Mouse (Mus musculus): ENCODE results near the gene Hddc3.
"Not testable (repeated sequence)": the region's sequence is repeated elsewhere in the genome, so short reads cannot be mapped to it uniquely, and the experiment has no call there.

The Hddc3 gene

DNA sequence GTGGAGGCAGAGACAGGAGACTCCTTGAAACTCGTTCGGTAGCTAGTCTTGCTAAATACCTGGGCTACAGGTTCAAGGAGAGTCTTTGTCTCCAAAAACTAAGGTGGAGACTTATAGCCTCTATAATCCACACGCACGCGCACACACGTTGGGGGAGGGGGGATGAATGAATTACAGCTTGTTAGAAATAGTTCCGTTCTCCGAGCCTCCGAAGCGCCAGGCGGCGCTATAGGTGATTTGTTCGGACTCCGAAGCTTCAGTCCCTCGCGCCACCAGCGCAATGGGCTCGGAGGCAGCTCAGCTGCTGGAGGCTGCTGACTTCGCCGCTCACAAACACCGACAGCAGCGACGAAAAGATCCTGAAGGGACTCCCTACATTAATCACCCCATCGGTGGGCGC is at the start of gene Hddc3:
Hddc3 (plus strand) TSS at position 247 of the 400 bp plus-strand sequence.
- peak; percentile 99 for DNase-seq (ENCODE audit: low read depth)

GRCm38 (mm10) chr7:80294062-80294763 is 48.7 kb upstream of the Hddc3 start, which contains the start of gene Prc1:
Gene Prc1 (plus strand): TSS chr7:80294450.
- peak; percentile 99 for DNase-seq (ENCODE audit: low read depth)

GRCm38 (mm10) chr7:80294764-80295648 is 47.9 kb upstream of the Hddc3 start:
- no peak for DNase-seq (ENCODE audit: low read depth)

- DNase-seq (ENCODE audit: low read depth): no peak
These were observed 46.4 kb upstream of the Hddc3 start for GRCm38 (mm10) chr7:80296462-80296861.

- DNase-seq (ENCODE audit: low read depth): no peak
These were observed 45.9 kb upstream of the Hddc3 start for GRCm38 (mm10) chr7:80297041-80297440.

- peak; percentile 57 for DNase-seq (ENCODE audit: low read depth)
These were observed 44.1 kb upstream of the Hddc3 start for GRCm38 (mm10) chr7:80298754-80299153.

DNA sequence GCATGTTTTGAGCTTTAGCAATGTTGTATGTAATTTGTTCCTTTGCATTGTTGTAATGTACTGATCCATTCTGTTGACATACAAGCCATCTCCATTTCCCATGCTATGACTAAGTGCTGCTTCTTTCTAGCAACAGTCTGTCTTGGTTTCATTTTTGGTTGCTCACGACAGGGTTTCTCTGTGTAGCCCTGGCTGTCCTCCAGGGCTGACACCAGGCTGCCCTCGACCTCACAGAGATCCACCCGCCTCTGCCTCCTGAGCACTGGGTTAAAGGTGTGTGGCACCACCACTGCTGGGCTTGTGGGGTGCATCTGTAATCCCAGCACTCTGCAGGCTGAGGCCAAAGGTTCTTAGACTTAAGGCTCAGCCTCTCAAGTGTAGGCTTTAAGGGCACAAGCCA is 43.3 kb upstream of the Hddc3 start:
- peak; percentile 74 for DNase-seq (ENCODE audit: low read depth)

DNA sequence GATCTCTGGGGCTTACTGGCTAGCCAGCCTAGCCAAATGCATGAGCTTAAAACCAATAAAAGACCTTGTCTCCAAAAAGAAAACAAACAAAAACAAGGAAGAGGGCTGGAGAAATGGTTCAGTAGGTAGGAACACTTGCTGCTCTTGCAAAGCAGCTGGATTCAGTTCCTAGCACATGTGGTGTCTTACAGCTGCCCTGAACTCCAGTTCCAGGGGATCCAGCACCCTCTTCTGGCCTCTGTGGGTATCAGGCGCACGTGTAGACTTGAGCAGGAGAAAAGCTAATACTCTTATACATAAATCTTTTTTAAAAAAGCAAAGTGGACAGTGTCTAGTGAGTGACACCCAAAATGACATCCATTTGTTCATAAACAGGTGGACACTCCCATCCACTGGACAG is 41.4 kb upstream of the Hddc3 start:
- peak; percentile 51 for DNase-seq (ENCODE audit: low read depth)

- no peak for DNase-seq (ENCODE audit: low read depth)
These were observed 35.1 kb upstream of the Hddc3 start for GRCm38 (mm10) chr7:80307766-80308165.

DNA sequence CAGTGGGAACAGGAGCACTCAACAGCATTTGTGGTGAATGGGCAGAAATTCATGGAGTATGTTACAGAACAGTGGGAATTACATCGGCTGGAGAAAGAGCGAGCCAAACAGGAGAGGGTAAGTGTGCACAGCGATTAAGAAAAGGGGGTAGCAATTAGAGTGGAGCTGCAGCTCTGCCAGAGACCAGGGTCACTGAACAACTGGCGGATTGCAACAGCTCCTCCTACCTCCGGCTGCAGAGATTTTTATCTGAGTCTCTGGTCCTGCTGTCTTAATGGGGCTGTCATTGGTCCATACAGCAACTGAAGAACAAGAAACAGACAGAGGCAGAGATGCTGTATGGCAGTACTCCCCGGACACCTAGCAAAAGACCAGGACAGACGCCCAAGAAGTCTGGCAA is 32.1 kb upstream of the Hddc3 start:
- DNase-seq (ENCODE audit: low read depth): no peak

DNA sequence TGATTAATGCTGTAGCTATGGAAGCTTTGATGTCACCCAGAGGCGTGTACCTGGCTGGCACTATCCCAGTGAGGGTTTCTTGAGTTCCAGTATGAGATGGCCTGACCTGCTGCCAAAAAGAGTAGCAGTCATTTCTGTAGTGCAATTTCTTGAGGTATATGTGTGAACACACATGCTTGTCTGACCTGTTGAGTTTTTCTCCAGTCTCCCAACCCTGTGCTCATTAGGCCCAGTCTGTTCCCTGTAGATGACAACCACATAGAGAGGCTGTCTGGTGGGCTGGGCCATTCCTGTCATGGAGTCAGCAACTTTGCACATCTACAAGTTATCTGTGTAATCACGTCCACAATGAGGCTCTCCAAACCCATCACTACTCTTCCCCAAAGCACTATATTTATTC is 27.2 kb upstream of the Hddc3 start:
- DNase-seq (ENCODE audit: low read depth): no peak

- DNase-seq (ENCODE audit: low read depth): no peak
These were observed 25.3 kb upstream of the Hddc3 start for GRCm38 (mm10) chr7:80317439-80318115.

DNA sequence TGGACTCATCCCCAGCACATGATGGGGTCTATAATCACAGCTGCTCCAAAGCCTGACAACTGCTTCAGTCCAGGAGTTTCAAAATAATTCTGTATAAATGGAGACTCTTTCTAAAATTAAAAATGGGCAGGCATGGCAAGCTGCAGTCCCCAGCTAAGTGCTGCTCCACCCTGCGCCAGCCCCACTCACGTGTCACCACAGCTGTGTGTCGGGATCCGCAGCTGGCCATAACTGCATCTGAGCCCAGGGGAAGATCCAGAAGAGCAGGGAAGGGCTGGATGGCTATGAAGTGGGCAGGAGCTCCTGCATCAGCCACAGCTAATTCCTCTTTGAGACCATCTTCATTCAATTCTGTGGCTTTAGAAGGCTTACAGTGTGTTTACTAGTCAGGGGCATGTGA is 24.2 kb upstream of the Hddc3 start:
- no peak for DNase-seq (ENCODE audit: low read depth)

DNA sequence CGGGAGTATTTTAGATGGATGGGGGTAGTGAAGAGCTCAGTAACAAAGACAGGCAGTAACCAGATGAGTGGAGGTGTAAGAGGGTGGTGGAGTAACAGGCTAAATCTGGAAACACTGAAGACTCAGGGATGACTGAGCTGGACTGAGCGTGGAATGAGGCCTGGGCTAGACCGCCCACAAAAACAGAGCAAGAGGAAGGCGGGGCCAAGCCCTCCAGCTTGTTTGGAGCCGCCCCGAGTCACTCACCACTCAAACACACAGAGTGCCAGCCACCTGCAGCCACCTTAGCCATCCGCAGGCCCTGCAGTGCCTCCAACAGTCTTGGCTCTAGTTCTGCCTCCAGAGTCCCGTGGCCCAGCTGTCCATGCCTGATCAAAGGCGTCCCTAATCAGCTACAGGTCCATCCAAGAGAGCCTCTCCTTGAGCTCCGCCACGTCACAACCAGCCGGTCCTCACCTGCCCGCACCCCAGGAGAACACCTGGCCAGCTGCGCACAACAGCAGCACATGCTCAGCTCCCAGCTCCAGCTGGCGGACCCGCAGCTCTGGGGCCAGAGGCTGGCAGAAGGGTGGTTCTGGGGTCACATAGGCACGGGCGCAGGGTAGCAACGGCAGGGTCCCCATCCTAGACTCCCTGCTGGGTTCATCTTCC is 22.9 kb upstream of the Hddc3 start:
- DNase-seq (ENCODE audit: low read depth): no peak

DNA sequence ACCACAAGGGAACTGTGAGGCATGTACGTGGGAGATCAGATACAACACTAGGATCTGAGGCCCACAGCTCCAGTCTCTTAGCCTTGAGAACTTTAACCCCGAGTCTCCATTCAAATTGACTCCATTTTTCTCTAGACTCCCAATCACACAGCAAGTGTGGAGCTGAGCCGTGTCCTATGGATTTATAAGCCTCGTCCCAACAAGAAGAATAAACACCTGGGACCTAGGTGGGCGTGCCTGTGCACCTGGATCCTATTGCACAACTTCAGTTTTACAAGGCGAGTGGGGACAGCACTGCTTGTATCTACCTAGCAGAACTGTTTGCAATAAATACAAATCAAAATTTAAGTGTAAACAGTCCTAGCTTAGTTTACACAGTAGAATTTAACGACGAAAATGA is 19.6 kb upstream of the Hddc3 start:
- peak; percentile 32 for DNase-seq (ENCODE audit: low read depth)

- peak; percentile 96 for DNase-seq (ENCODE audit: low read depth)
These were observed 18.7 kb upstream of the Hddc3 start, which contains the start of gene Rccd1 for GRCm38 (mm10) chr7:80324043-80324815. Gene Rccd1 (minus strand): TSS chr7:80324454.

GRCm38 (mm10) chr7:80324816-80325119 is 18.1 kb upstream of the Hddc3 start:
- not testable (repeated sequence) for DNase-seq (ENCODE audit: low read depth)

DNA sequence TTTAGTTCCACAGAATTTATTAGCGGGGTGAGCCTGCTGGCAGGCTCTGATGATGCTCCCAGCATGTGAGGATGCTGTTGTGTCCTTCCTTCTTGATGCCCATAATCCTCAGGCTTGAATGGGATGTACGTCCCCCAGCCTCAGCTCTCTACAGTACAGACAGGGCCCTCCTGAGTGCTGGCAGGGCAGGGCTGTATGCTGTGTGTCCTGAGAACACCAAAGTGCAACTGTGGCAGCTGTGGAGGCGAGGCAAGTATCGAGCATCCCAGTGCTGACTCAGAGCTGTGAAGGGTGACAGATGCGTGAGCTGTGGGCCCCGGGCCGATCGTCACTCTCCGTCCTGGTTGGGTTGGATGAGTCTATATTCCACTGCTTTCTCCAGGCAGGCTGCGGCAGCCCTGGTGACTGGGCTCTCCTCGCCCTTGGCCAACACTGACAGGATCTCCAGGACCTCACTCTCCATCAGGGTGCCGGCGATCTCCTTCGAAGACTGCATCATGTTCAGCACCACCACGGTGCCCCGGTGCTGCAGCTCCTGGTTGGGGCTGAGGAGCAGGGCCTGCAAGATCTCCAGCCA is 17.5 kb upstream of the Hddc3 start:
- DNase-seq (ENCODE audit: low read depth): no peak

DNA sequence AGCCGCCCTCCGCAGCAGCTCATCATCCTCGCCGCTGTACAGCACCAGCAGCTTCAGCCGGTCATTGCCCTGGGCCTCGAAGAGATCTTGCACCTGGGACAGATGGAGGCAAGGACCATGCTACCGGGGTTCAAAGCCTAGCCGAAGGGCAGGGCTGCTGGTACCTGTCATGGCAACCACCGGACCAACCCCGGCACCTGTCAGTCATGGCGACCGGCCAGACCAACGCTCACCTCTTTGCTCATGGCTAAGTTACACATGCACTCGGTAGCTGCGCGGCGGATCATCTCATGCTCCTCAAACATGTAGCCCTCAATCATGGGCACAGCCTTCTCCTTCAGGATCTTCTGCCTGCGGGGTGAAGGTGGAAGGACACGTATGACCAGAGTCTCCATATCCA is 16.8 kb upstream of the Hddc3 start:
- no peak for DNase-seq (ENCODE audit: low read depth)

GRCm38 (mm10) chr7:80330278-80330677 is 12.6 kb upstream of the Hddc3 start:
- no peak for DNase-seq (ENCODE audit: low read depth)

- DNase-seq (ENCODE audit: low read depth): no peak
These were observed 11.5 kb upstream of the Hddc3 start for GRCm38 (mm10) chr7:80331433-80331832.

All from induced T-regulatory cell, adult 2 months (primary cell).